Mouse (Mus musculus) liver, embryonic 15.5 days (tissue): ENCODE measurements at regions not wholly inside any gene's neighbourhood (a gene's known extent, or its start where the extent isn't known, plus 50 kb on each side); places are given as distances from the start of the nearest gene placed in this dataset.

Experiments used
- ATAC-seq: fragments of 200-750 bp; cut with Nextera tagmentation; 2 replicates; pipeline ENCODE4 v1.8.0; 2017; ENCODE audit warnings: moderate number of reproducible peaks, mild to moderate bottlenecking, moderate library complexity; ENCODE audit not compliant: insufficient read depth
- H3K27ac ChIP-seq: fragments of 300-500 bp; sonication (generic); replicated peaks from 2 replicates; pipeline ENCODE4 v1.5.1; 2015; ENCODE audit warnings: mild to moderate bottlenecking, inconsistent platforms
- H3K27me3 ChIP-seq: fragments of 300-500 bp; sonication (generic); 2 replicates; pipeline ENCODE4 v1.6.1; 2015; ENCODE audit warnings: mild to moderate bottlenecking, inconsistent platforms
- H3K36me3 ChIP-seq: fragments of 300-500 bp; sonication (generic); replicated peaks from 2 replicates; pipeline ENCODE4 v1.6.1; 2015; ENCODE audit warnings: moderate library complexity, mild to moderate bottlenecking, inconsistent platforms
- H3K4me1 ChIP-seq: fragments of 300-500 bp; sonication (generic); replicated peaks from 2 replicates; pipeline ENCODE4 v1.6.1; 2015; ENCODE audit warnings: inconsistent platforms
- H3K4me2 ChIP-seq: fragments of 300-500 bp; sonication (generic); 2 replicates; pipeline ENCODE4 v1.6.1; 2015; ENCODE audit warnings: moderate library complexity, mild to moderate bottlenecking, inconsistent platforms
- H3K4me3 ChIP-seq: fragments of 300-500 bp; sonication (generic); replicated peaks from 2 replicates; pipeline ENCODE4 v1.5.1; 2015; ENCODE audit warnings: mild to moderate bottlenecking, inconsistent platforms
- H3K9ac ChIP-seq: fragments of 300-500 bp; sonication (generic); 2 replicates; pipeline ENCODE4 v1.6.1; 2015; ENCODE audit warnings: moderate library complexity, mild to moderate bottlenecking, inconsistent platforms
- H3K9me3 ChIP-seq: fragments of 300-500 bp; sonication (generic); replicated peaks from 2 replicates; pipeline ENCODE4 v1.6.1; 2016; ENCODE audit warnings: inconsistent platforms
- WGBS: fragments of 180-500 bp; shearing (Covaris S2); methylation state at CpG from one replicate; pipeline ENCODE4 v1.1.7; 2015; ENCODE audit warnings: mixed read lengths; ENCODE audit not compliant: insufficient replicate concordance; 5-methylcytosine and 5-hydroxymethylcytosine counted together

DNA sequence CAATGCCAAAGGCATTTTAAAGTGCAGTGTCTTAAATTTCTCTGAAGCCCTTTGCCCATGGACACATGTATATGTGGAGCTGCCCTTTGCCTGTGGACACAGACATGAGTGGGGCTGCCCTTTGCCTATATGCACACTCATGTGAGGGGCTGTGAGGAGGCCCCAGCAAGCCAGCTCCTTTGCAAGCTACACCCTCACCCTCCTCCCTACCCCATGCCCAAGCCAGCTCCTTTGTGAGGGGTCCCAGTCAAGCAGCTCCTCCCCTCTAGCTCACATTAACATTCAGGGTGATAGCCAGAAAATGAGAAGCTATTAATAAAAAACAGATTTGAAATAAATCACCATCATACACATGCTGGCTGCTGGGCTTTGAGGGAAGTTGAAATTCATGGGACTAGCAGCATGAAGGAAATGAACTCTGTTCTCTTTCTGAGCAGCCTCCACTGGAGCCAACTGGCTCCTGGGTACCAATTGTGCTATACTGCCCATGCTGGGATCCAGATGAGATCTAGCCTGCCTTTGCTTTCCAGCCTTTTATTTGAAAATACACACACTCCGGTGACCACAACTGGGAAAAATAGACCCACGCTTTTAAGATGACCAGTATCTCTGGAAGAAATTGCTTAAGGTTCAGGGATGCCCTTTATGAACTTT is 151.4 kb downstream of the Abcc12 start:
- H3K9ac ChIP-seq = no peak overlapping the region
- no peaks in the 10 kb centered on the region for H3K4me1 ChIP-seq
- H3K4me3 ChIP-seq = no peak overlapping the region
- ATAC-seq = no peak
- no peaks in the 10 kb centered on the region for H3K27me3 ChIP-seq
- no peak overlapping the region for H3K4me2 ChIP-seq
- 76% methylated on average over 2 of the region's 2 CpGs for WGBS
- H3K27ac ChIP-seq = no peak overlapping the region
- no peaks in the 10 kb centered on the region for H3K9me3 ChIP-seq
- no peaks in the 10 kb centered on the region for H3K36me3 ChIP-seq

DNA sequence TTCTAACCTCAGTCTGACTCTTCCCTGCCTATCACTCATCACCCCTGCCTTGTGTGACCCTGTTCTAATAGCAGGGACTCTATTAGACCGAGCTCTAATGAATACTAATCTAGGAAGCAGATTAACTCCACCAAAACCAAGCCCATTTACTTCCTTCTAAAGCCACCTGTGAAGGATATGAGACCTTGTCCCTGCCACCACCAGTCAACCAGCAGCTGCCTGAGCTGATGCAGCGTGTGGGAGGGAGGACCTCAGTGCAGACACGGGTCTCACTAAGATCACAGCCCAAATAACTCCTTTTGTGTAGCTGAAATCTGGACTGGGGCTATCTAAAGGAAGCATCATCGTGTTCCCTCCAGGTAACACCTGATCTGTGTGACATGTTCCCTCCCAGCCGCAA is 152.4 kb downstream of the Abcc12 start:
- Histone ChIP-seq H3K4me1 (no peaks in the 10 kb centered on the region), H3K36me3 (no peaks in the 10 kb centered on the region), H3K9me3 (no peaks in the 10 kb centered on the region), H3K27ac (no peak overlapping the region), H3K4me2 (no peak overlapping the region), H3K27me3 (no peaks in the 10 kb centered on the region), H3K9ac (no peak overlapping the region), H3K4me3 (no peak overlapping the region)
- no peak for ATAC-seq
- 43% methylated on average over 5 of the region's 5 CpGs for WGBS

DNA sequence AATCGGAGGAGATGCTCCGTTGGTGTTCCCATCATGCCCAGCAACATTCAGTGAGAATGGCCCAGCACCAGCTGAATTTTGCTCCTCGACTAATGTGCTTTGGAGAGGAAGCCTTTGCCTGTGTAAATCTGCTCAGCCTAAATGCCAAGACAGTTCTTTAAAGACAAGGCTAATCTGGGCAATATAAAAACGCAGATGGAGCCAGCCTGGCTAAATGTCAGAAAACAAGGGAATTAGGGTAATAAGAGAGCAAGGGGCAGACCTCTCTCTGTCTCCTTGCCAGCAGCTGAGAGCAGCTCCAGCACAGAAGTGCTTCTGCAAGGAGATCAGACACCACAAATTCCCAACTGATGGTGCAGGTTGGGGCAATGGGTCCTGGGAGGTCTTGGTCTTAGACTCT is 154.4 kb downstream of the Abcc12 start:
- ATAC-seq = no peak
- Histone ChIP-seq H3K4me1 (no peaks in the 10 kb centered on the region), H3K9ac (no peak overlapping the region), H3K27ac (no peak overlapping the region), H3K36me3 (no peaks in the 10 kb centered on the region), H3K27me3 (no peaks in the 10 kb centered on the region), H3K4me3 (no peak overlapping the region), H3K4me2 (no peak overlapping the region), H3K9me3 (no peaks in the 10 kb centered on the region)
- 49% methylated on average over 4 of the region's 4 CpGs for WGBS

DNA sequence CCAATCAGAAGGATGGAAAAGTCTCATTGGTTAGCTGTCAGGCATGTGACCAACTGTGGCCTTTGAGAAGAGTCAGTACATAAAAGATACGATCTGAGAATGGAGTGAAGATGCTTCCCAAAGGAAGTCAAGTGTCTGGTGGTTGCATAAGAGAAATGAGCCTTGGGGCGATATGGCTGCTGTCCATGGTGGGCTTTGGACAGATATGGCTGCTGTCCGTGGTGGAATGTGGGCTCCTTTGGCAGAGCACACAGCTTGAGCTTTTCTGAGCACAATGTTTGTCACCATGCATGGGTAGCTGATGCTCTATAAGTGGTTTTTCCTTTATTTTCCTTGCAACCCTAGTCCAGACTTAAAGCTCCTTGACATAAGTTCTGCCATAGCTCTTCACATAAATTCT is 155.1 kb downstream of the Abcc12 start:
- Histone ChIP-seq H3K4me3 (no peak overlapping the region), H3K36me3 (no peaks in the 10 kb centered on the region), H3K4me2 (no peak overlapping the region), H3K27me3 (no peaks in the 10 kb centered on the region), H3K9ac (no peak overlapping the region), H3K4me1 (no peaks in the 10 kb centered on the region), H3K9me3 (no peaks in the 10 kb centered on the region), H3K27ac (no peak overlapping the region)
- ATAC-seq = no peak
- 45% methylated on average over 3 of the region's 3 CpGs for WGBS

DNA sequence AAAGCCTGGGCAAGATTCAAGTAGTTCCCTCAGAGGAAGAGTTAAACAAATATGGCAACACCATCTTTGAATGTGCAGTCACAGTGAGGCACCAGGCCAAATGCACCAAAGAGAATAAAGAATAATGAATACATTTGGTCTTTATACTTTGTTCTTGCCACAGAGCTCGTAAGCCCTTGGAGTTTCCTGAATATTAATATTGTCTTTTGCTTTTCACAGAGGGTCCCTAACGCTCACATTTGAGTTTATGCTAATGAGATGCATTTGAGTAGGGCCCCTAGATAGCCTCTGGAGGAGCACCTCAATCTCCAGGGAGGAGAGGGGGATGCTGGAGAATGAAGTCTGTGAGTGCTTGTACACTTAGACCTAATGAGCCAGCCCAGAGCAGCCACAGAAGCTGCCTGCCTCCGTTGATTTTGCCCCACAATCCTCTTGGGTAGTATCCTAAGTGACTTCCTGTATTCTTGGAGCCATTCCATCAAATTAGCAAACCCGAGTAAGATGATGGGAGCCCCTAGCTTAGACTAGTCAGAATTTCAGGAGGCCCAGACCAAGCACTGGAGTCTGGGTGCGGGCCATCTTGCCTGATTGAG is 161.3 kb downstream of the Abcc12 start:
- H3K4me3 ChIP-seq = no peak overlapping the region
- no peaks in the 10 kb centered on the region for H3K4me1 ChIP-seq
- no peaks in the 10 kb centered on the region for H3K27me3 ChIP-seq
- WGBS = 50% methylated on average over 5 of the region's 5 CpGs
- H3K36me3 ChIP-seq = no peaks in the 10 kb centered on the region
- no peaks in the 10 kb centered on the region for H3K9me3 ChIP-seq
- no peak overlapping the region for H3K4me2 ChIP-seq
- ATAC-seq = no peak
- H3K27ac ChIP-seq = no peak overlapping the region
- no peak overlapping the region for H3K9ac ChIP-seq

DNA sequence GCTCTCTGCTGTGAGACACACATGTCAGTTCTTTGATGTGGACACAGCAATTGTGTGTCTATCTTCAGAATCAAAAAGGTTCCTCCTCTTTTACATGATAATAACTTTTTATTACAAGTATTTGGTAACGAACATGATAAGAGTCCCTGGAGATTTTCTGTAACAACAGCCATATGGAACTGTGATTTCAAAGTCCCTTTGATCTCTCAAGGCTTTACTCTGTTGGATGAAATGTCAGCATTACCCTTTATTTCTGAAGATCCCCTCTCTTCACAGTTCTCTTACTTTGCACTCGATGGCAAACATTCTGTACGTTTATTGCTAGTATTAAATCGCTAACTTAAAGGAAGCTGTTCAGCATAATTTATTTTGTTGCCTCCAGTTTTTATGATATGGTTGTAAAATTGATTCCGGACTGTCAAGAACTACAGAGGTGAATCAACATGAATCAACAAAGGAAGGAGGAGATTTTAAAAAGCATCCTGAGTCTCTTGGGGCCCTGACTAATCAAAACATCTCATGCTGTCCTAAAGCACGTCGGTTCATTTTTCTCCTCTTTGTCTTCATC is 162.0 kb downstream of the Abcc12 start:
- no peaks in the 10 kb centered on the region for H3K9me3 ChIP-seq
- H3K4me3 ChIP-seq = no peak overlapping the region
- H3K27me3 ChIP-seq = no peaks in the 10 kb centered on the region
- no peak overlapping the region for H3K9ac ChIP-seq
- no peaks in the 10 kb centered on the region for H3K36me3 ChIP-seq
- 63% methylated on average over 7 of the region's 7 CpGs for WGBS
- no peak for ATAC-seq
- no peak overlapping the region for H3K4me2 ChIP-seq
- H3K27ac ChIP-seq = no peak overlapping the region
- H3K4me1 ChIP-seq = no peaks in the 10 kb centered on the region

DNA sequence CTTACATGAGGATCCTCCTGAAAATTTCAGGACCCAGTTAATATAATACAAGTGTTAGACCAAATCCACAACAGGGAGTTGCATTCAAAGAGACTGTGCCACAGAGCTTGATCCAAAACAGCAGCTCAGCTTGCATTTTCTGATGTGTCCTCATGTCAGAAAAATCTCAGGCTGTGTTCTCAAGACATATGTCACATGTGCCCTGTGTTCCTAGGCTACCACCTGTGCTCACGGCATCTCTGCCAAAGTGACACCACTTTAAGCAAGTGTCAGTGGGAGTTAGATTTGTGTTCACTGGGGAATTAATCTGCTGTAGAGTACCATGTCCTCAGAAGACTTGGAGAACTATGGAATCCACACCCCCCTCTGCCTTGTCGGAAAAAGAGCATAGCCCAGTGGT is 165.3 kb downstream of the Abcc12 start:
- Histone ChIP-seq H3K27ac (no peak overlapping the region), H3K9me3 (no peaks in the 10 kb centered on the region), H3K27me3 (no peaks in the 10 kb centered on the region), H3K4me2 (no peak overlapping the region), H3K4me3 (no peak overlapping the region), H3K9ac (no peak overlapping the region), H3K36me3 (no peaks in the 10 kb centered on the region), H3K4me1 (no peaks in the 10 kb centered on the region)
- WGBS = 74% methylated on average over 2 of the region's 2 CpGs
- ATAC-seq = no peak

DNA sequence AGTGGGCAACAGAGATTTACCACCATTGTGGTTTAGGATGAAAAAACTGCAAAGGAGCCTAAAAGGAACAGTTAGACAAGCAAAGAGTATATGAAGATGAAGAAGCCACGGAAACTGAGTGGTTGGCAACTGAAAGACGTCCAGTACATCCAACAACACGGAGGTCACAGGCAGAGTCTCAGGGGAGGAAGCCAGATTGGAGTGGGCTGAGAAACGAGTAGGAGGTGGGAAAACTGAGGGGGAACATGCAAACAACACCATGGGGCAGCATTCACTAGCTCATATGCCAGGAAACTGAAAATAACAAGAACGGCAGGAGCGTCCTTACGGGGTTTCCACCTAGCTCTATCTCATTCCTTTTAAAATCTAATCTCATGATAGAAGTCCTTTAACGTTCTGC is 169.3 kb downstream of the Abcc12 start:
- ATAC-seq = no peak
- Histone ChIP-seq H3K4me3 (no peak overlapping the region), H3K9ac (no peak overlapping the region), H3K27ac (no peak overlapping the region), H3K36me3 (no peaks in the 10 kb centered on the region), H3K27me3 (no peaks in the 10 kb centered on the region), H3K9me3 (no peaks in the 10 kb centered on the region), H3K4me1 (no peaks in the 10 kb centered on the region), H3K4me2 (no peak overlapping the region)
- 62% methylated on average over 8 of the region's 8 CpGs for WGBS

DNA sequence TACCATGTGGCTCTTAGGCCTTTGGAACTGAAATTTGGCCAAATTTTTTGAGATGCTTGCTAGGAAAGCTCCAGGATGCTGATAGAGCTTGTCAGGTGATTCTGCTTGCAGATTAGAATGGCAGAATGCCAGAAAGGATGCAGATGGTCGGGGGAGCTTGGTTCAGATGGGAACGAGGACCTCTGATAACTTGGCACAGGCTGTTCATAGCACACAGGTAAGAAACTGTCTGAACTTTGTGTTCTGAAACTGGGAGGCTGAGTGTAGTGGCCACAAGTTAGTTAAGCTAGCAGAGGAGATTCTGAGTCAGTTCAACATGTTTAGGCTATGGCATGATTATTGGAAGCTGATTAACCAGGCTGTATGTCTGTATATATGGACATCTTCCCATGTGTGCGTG is 174.3 kb downstream of the Abcc12 start:
- no peak overlapping the region for H3K4me3 ChIP-seq
- 42% methylated on average over 3 of the region's 3 CpGs for WGBS
- no peak for ATAC-seq
- H3K4me2 ChIP-seq = no peak overlapping the region
- no peaks in the 10 kb centered on the region for H3K4me1 ChIP-seq
- H3K9ac ChIP-seq = no peak overlapping the region
- no peaks in the 10 kb centered on the region for H3K9me3 ChIP-seq
- H3K27me3 ChIP-seq = no peaks in the 10 kb centered on the region
- H3K27ac ChIP-seq = no peak overlapping the region
- H3K36me3 ChIP-seq = no peaks in the 10 kb centered on the region

DNA sequence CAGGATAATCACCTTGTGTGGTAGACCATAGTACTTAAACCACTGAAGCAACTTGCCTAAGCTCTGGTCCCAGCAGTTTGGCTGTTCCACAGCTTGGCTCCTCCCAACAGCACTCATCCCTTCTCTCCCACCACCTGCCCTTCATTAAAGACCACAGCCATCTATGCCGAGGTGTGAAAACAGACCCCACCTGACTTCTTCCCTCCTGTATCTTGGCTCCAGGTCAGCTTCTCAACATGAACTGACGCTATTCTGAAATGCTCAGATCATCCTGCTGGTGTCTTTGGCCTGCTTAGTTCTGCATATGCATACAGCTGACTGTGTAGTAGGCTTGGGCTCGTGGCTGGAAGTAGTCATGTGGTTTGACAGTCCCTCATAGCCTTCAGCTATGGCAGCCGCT is 177.1 kb downstream of the Abcc12 start:
- no peak for ATAC-seq
- Histone ChIP-seq H3K27me3 (no peaks in the 10 kb centered on the region), H3K9ac (no peak overlapping the region), H3K4me3 (no peak overlapping the region), H3K36me3 (no peaks in the 10 kb centered on the region), H3K9me3 (no peaks in the 10 kb centered on the region), H3K27ac (no peak overlapping the region), H3K4me1 (no peaks in the 10 kb centered on the region), H3K4me2 (no peak overlapping the region)
- WGBS = 53% methylated on average over 4 of the region's 4 CpGs

DNA sequence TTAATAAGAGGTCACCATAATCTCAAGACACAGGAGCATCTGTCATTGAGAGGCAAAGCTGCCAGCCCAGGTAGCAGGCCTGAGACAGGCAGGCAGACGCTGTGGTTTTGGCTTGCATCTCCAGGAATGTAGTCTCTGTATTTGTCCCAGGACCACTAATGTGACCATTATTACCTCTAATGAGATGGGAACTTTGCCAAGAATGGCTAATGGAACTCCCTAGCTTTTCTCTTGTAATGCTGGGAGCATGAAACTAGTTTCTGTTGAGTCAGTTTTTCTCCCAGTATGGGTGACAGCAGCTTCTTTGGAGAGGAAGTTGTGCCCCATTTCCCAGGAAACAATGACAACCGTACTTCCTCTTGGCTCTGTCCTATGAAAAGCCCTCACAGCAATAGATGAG is 178.5 kb downstream of the Abcc12 start:
- Histone ChIP-seq H3K4me1 (no peaks in the 10 kb centered on the region), H3K4me2 (no peak overlapping the region), H3K27ac (no peak overlapping the region), H3K9me3 (no peaks in the 10 kb centered on the region), H3K4me3 (no peak overlapping the region), H3K27me3 (no peaks in the 10 kb centered on the region), H3K9ac (no peak overlapping the region), H3K36me3 (no peaks in the 10 kb centered on the region)
- WGBS = 45% methylated on average over 2 of the region's 2 CpGs
- ATAC-seq = no peak

DNA sequence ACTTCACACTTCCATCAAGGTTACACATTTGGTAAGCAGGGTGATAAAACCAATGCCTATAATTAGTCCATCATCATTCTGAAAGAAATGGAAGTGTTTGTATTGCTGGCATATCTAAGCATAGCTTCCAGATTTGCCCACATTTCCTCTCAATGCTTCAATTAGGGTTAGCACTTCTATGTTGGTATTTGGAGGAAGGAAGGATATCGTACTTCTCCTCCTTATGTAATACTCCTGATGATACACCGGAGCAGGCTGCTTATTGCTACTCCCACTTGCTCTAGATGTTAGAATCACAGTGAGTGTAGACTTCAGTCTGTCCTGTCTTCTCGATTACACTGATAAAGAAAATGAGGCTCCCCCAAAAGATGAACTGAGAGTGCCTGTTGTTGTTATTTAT is 185.4 kb downstream of the Abcc12 start:
- Histone ChIP-seq H3K36me3 (no peaks in the 10 kb centered on the region), H3K27me3 (no peaks in the 10 kb centered on the region), H3K9me3 (no peaks in the 10 kb centered on the region), H3K27ac (no peak overlapping the region), H3K4me2 (no peak overlapping the region), H3K4me1 (no peaks in the 10 kb centered on the region), H3K9ac (no peak overlapping the region), H3K4me3 (no peak overlapping the region)
- ATAC-seq = no peak
- WGBS = 56% methylated on average over 3 of the region's 3 CpGs
